Mouse (Mus musculus) megakaryocyte, embryonic 14.5 days (primary cell): Measurements from ENCODE around the gene Mill1.

ENCODE experiments used
- FLI1 ChIP-seq: IDR thresholded peaks from 2 replicates; pipeline ENCODE4 v1.6.1; 2012; ENCODE audit warnings: low read length, inconsistent platforms, mixed read lengths
- GATA1 ChIP-seq: IDR thresholded peaks from 3 replicates; pipeline ENCODE4 v1.6.1; 2012; ENCODE audit warnings: mixed read lengths, low read length, inconsistent platforms, borderline replicate concordance

DNA sequence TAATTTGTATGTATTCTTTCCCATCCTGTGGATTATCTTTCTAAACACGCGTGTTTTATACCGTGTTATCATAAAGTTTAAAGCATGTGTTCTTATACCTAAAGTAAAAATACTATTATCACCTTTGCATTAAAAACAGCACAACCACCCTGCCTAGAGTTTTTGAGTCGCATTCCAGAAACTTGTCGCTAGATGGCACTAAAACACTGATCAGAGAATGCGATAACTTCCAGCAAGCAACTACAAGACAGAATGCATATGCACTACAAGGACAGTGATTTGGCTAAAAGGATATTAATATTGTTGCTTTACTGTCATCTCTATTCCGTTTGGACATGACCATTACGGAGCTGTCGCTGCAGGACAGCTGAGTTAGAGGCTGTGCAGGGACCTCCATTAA, 34.2 kb upstream of the Mill1 start:
- TF ChIP-seq FLI1 (no peak), GATA1 (no peak)
